ENCODE assay signal across 8 mouse cellular contexts in the genomic region with DNA sequence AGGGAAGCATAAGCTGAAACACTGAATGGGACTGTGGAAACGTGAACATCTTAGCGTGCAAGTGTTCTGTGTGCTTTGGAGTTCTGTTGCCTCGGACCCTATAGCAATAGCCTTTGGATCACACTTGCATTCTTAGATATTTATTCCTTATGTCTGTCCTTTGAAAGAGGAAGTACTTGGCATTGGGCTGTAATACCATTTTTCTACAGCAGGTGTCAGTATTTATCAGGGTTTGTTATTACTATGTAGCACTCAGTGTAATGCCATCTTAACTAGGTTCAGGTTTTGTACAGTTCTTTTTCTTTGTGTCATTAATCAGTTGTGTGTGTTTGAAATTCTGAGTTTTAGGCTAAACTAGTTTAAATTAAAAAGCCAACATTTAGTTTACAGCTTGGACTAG. TPM values are rescaled to one million over a fixed set of nuclear protein-coding genes. Genes with fewer than 3 reads are reported as not detected.
DNase-seq lines count a peak whose midpoint lies in the region; ATAC-seq and TF ChIP-seq lines count a peak whose summit lies in the region.

No protein-coding gene starts in this region.

- DNase-seq in gastrocnemius, adult 2 months, result no peak
- no peak for DNase-seq in gastrocnemius, postnatal 4 days (ENCODE audit: low spot score in 2 of 2)
- peak; percentile 36 to 53 (median 50) for DNase-seq in liver, embryonic 14.5 days (ENCODE audit: low read depth in 3 of 3, low spot score in 3 of 3)
- DNase-seq in liver, embryonic 11.5 days (ENCODE audit: low spot score), result no peak
- DNase-seq in adipocyte (ENCODE audit: low spot score), result peak; percentile 78
- DNase-seq in lung, postnatal 10 days, result peak; percentile 49
- DNase-seq in ovary, postnatal 10 days (ENCODE audit: low spot score), result no peak

- no peak overlapping the region for H3K4me3 ChIP-seq in gastrocnemius, adult 2 months
- no peak overlapping the region for H3K4me3 ChIP-seq in liver, embryonic 14.5 days (ENCODE audit: insufficient read depth in 1 of 2, low read depth in 2 of 2, low read length in 2 of 2)
- no peak overlapping the region for H3K4me3 ChIP-seq in liver, embryonic 11.5 days (ENCODE audit: low read depth, low read length)
- H3K4me3 ChIP-seq in neural tube, embryonic 15.5 days (replicated peaks), result no peak overlapping the region

- 41% methylated on average over 3 of the region's 3 CpGs for WGBS in liver, embryonic 14.5 days (ENCODE audit: insufficient replicate concordance)
- 45% methylated on average over 3 of the region's 3 CpGs for WGBS in liver, embryonic 11.5 days
- 52% methylated on average over 3 of the region's 3 CpGs for WGBS in neural tube, embryonic 15.5 days

- H3K27ac ChIP-seq in gastrocnemius, adult 2 months, result no peak overlapping the region
- no peak overlapping the region for H3K27ac ChIP-seq in liver, embryonic 14.5 days
- H3K27ac ChIP-seq in liver, embryonic 11.5 days (ENCODE audit: low read depth, low read length), result no peak overlapping the region
- H3K27ac ChIP-seq in neural tube, embryonic 15.5 days (replicated peaks), result no peak overlapping the region

- 0 out of 2 replicates have a peak, but pooled peaks have one; percentile 55 for ATAC-seq in liver, embryonic 14.5 days (ENCODE audit: insufficient read depth)
- no peak for ATAC-seq in liver, embryonic 11.5 days (replicated peaks; ENCODE audit: low FRiP score)
- ATAC-seq in neural tube, embryonic 15.5 days (ENCODE audit: low FRiP score), result no peak

- TF ChIP-seq CTCF in gastrocnemius, adult 2 months (IDR thresholded peaks at IDR 0.05), result peak; percentile 84
- peak; percentile 65 for TF ChIP-seq CTCF in liver, embryonic 14.5 days (IDR thresholded peaks at IDR 0.05; ENCODE audit: low read depth)

- H3K27me3 ChIP-seq in liver, embryonic 14.5 days (ENCODE audit: control insufficient read depth, insufficient read depth, low read length), result no peaks in the 10 kb centered on the region
- H3K27me3 ChIP-seq in liver, embryonic 11.5 days (replicated peaks; ENCODE audit: control insufficient read depth, insufficient read depth, low read length), result no peaks in the 10 kb centered on the region
- H3K27me3 ChIP-seq in neural tube, embryonic 15.5 days (replicated peaks), result no peaks in the 10 kb centered on the region

- intact Hi-C loops in gastrocnemius, adult 2 months (cut with DNase I), result loop anchor here (5.0 to 10.0 kb wide), 2 partner anchors 251 to 329 kb away; no protein-coding TSS in a partner anchor

- no peaks in the 10 kb centered on the region for H3K4me1 ChIP-seq in liver, embryonic 14.5 days (replicated peaks; ENCODE audit: control insufficient read depth in 2 of 2, insufficient read depth in 2 of 2, low read length in 1 of 2)
- no peaks in the 10 kb centered on the region for H3K4me1 ChIP-seq in liver, embryonic 11.5 days (replicated peaks; ENCODE audit: control insufficient read depth, insufficient read depth, low read length)
- H3K4me1 ChIP-seq in neural tube, embryonic 15.5 days, result no peaks in the 10 kb centered on the region

- H3K4me2 ChIP-seq in liver, embryonic 14.5 days (ENCODE audit: low read depth), result no peak overlapping the region
- H3K4me2 ChIP-seq in liver, embryonic 11.5 days, result no peak overlapping the region
- no peak overlapping the region for H3K4me2 ChIP-seq in neural tube, embryonic 15.5 days

- H3K9me3 ChIP-seq in liver, embryonic 14.5 days (ENCODE audit: control insufficient read depth, low read length), result no peaks in the 10 kb centered on the region
- H3K9me3 ChIP-seq in liver, embryonic 11.5 days (ENCODE audit: control insufficient read depth, low read length), result no peaks in the 10 kb centered on the region
- H3K9me3 ChIP-seq in neural tube, embryonic 15.5 days (replicated peaks), result no peaks in the 10 kb centered on the region

- no peak for TF ChIP-seq EP300 in liver, embryonic 14.5 days (IDR thresholded peaks at IDR 0.05; ENCODE audit: low read depth)

- H3K36me3 ChIP-seq in liver, embryonic 14.5 days (replicated peaks; ENCODE audit: control insufficient read depth, insufficient read depth, low read depth), result peaks cover 14% of the 10 kb centered on the region
- H3K36me3 ChIP-seq in liver, embryonic 11.5 days (ENCODE audit: control insufficient read depth, insufficient read depth, low read length), result peaks cover 3% of the 10 kb centered on the region; the same call in 1 of the 2 replicates
- no peaks in the 10 kb centered on the region for H3K36me3 ChIP-seq in neural tube, embryonic 15.5 days

- H3K9ac ChIP-seq in liver, embryonic 14.5 days (replicated peaks), result no peak overlapping the region
- no peak overlapping the region for H3K9ac ChIP-seq in liver, embryonic 11.5 days (ENCODE audit: low read depth, low read length)
- H3K9ac ChIP-seq in neural tube, embryonic 15.5 days (replicated peaks), result no peak overlapping the region

RNA-seq across cellular contexts. Expression of a gene that starts 18.1 kb away (rescaled TPM):
- total RNA-seq in gastrocnemius, adult 2 months (2021), result 10 to 100 TPM; 21.9 to 23.2 TPM
- 10 to 100 TPM; 50.9 to 69.7 TPM for total RNA-seq in gastrocnemius, postnatal 4 days (2021)
- 38.7 and 68.1 TPM in 2 replicates for polyA plus RNA-seq in liver, embryonic 14.5 days (2012; rRNA removed)
- polyA plus RNA-seq in liver, embryonic 14.5 days (2014; fragmentation: Nextera tagmentation; extraction: Ambion mirVana), result 220 and 227 TPM in 2 replicates
- polyA plus RNA-seq in liver, embryonic 11.5 days (2014; fragmentation: Nextera tagmentation; extraction: Ambion mirVana), result 300 and 324 TPM in 2 replicates
- 166 and 192 TPM in 2 replicates for polyA plus RNA-seq in neural tube, embryonic 15.5 days (2015; fragmentation: Nextera tagmentation; extraction: Ambion mirVana)

Comparison
In these comparisons a context has a peak if more than half of its experiments do, and no peak if none do; other contexts are left out.
1. DNase-seq: peak in liver, embryonic 14.5 days (3 of 3), adipocyte (single experiment) and lung, postnatal 10 days (single experiment); none in gastrocnemius, adult 2 months (single experiment), gastrocnemius, postnatal 4 days (0 of 2), liver, embryonic 11.5 days (single experiment) and ovary, postnatal 10 days (single experiment).